Mouse (Mus musculus) layer of hippocampus, postnatal 14 days (tissue): ENCODE measurements at regions not wholly inside any gene's neighbourhood (a gene's known extent, or its start where the extent isn't known, plus 50 kb on each side); places are given as distances from the start of the nearest gene placed in this dataset.

Experiments
- DNase-seq, 2 experiments: peaks; one replicate each; pipeline ENCODE4 v3.0.0; 2021 to 2022; ENCODE audit warnings: low spot score in 2 of 2, mixed read lengths in 1 of 2

- DNase-seq, result no peak
Observed at GRCm38 (mm10) chr10:117993809-117994208, 147.8 kb upstream of the Mdm1 start.

GRCm38 (mm10) chr10:117994768-117995167, 146.8 kb upstream of the Mdm1 start:
- no peak for DNase-seq

- DNase-seq, result no peak
Observed at GRCm38 (mm10) chr10:117997796-117998195, 143.8 kb upstream of the Mdm1 start.

- DNase-seq, result no peak
Observed at GRCm38 (mm10) chr10:118000591-118000990, 141.0 kb upstream of the Mdm1 start.

GRCm38 (mm10) chr10:118001501-118001900, 140.1 kb upstream of the Mdm1 start:
- DNase-seq, result no peak

- DNase-seq, result no peak
Observed at GRCm38 (mm10) chr10:118001971-118002370, 139.6 kb upstream of the Mdm1 start.

GRCm38 (mm10) chr10:118002559-118002958, 139.1 kb upstream of the Mdm1 start:
- no peak for DNase-seq

GRCm38 (mm10) chr10:118003179-118003578, 138.4 kb upstream of the Mdm1 start:
- no peak for DNase-seq

GRCm38 (mm10) chr10:118003739-118004361, 137.8 kb upstream of the Mdm1 start:
- no peak for DNase-seq

GRCm38 (mm10) chr10:118004362-118004958, 137.2 kb upstream of the Mdm1 start:
- DNase-seq, result no peak

- DNase-seq, result no peak
Observed at GRCm38 (mm10) chr10:118006827-118007550, 134.6 kb upstream of the Mdm1 start.

GRCm38 (mm10) chr10:118007846-118008245, 133.8 kb upstream of the Mdm1 start:
- DNase-seq, result no peak

- no peak for DNase-seq
Observed at GRCm38 (mm10) chr10:118011687-118012567, 129.7 kb upstream of the Mdm1 start.

- DNase-seq, result no peak
Observed at GRCm38 (mm10) chr10:118028831-118029230, 112.8 kb upstream of the Mdm1 start.

- no peak for DNase-seq
Observed at GRCm38 (mm10) chr10:118034401-118034800, 107.2 kb upstream of the Mdm1 start.

- no peak for DNase-seq
Observed at GRCm38 (mm10) chr10:118035035-118035434, 106.6 kb upstream of the Mdm1 start.

GRCm38 (mm10) chr10:118038465-118038864, 103.1 kb upstream of the Mdm1 start:
- no peak for DNase-seq

- DNase-seq, result no peak
Observed at GRCm38 (mm10) chr10:118039056-118039455, 102.6 kb upstream of the Mdm1 start.

- DNase-seq, result no peak
Observed at GRCm38 (mm10) chr10:118041068-118041467, 100.5 kb upstream of the Mdm1 start.

- DNase-seq, result peak in 1 of 2 experiments; percentile 34
Observed at GRCm38 (mm10) chr10:118043761-118044160, 97.8 kb upstream of the Mdm1 start.

GRCm38 (mm10) chr10:118044840-118045239, 96.8 kb upstream of the Mdm1 start:
- DNase-seq, result no peak
